Mouse (Mus musculus) liver, embryonic 11.5 days (tissue): ENCODE data around the gene Plekhh3. TPM values are rescaled to one million over a fixed set of nuclear protein-coding genes. Genes with fewer than 3 reads are reported as not detected.

Source experiments
- ATAC-seq: fragments of 200-750 bp; cut with Nextera tagmentation; replicated peaks from 2 replicates; pipeline ENCODE4 v1.8.0; 2017; ENCODE audit warnings: moderate number of reproducible peaks, mild to moderate bottlenecking, moderate TSS enrichment, moderate library complexity; ENCODE audit not compliant: low FRiP score
- DNase-seq: peaks from one replicate; pipeline ENCODE4 v3.0.0-alpha.2; 2017; ENCODE audit warnings: low spot score
- H3K27ac ChIP-seq: fragments of 300-500 bp; sonication (generic); 2 replicates; pipeline ENCODE4 v1.5.1; 2014; ENCODE audit warnings: mild to moderate bottlenecking, low read depth, low read length, control low read depth
- H3K27me3 ChIP-seq: fragments of 300-500 bp; sonication (generic); replicated peaks from 2 replicates; pipeline ENCODE4 v1.6.1; 2014; ENCODE audit warnings: low read length, mixed read lengths; ENCODE audit not compliant: control insufficient read depth, insufficient read depth
- H3K36me3 ChIP-seq: fragments of 300-500 bp; sonication (generic); 2 replicates; pipeline ENCODE4 v1.6.1; 2014; ENCODE audit warnings: mild to moderate bottlenecking, low read length, moderate library complexity, mixed read lengths; ENCODE audit not compliant: control insufficient read depth, insufficient read depth
- H3K4me1 ChIP-seq: fragments of 300-500 bp; sonication (generic); replicated peaks from 2 replicates; pipeline ENCODE4 v1.6.1; 2014; ENCODE audit warnings: low read length, mixed read lengths; ENCODE audit not compliant: control insufficient read depth, insufficient read depth
- H3K4me2 ChIP-seq: fragments of 300-500 bp; sonication (generic); 2 replicates; pipeline ENCODE4 v1.6.1; 2014; ENCODE audit warnings: mild to moderate bottlenecking, control low read depth, moderate library complexity
- H3K4me3 ChIP-seq: fragments of 300-500 bp; sonication (generic); 2 replicates; pipeline ENCODE4 v1.5.1; 2014; ENCODE audit warnings: low read depth, low read length, control low read depth
- H3K9ac ChIP-seq: fragments of 300-500 bp; sonication (generic); 2 replicates; pipeline ENCODE4 v1.6.1; 2014; ENCODE audit warnings: low read depth, low read length, control low read depth
- H3K9me3 ChIP-seq: fragments of 300-500 bp; sonication (generic); 2 replicates; pipeline ENCODE4 v1.6.1; 2016; ENCODE audit warnings: low read length, inconsistent platforms, mixed read lengths; ENCODE audit not compliant: control insufficient read depth
- WGBS: fragments of 180-500 bp; shearing (Covaris S2); extraction: QIAGEN DNeasy Blood & Tissue Kit; methylation state at CpG from one replicate; pipeline ENCODE4 v1.1.7; 2014; 5-methylcytosine and 5-hydroxymethylcytosine counted together
- polyA plus RNA-seq: library from polyadenylated mRNA; unstranded; fragments of >200 nt; fragmentation: Nextera tagmentation; extraction: Ambion mirVana; gene quantifications from 2 replicates; pipeline ENCODE4 v1.2.1, GENCODE M21; 2014

Gene Plekhh3
- polyA plus RNA-seq, 1 experiment from 2014 or later: 3.8 TPM

DNA sequence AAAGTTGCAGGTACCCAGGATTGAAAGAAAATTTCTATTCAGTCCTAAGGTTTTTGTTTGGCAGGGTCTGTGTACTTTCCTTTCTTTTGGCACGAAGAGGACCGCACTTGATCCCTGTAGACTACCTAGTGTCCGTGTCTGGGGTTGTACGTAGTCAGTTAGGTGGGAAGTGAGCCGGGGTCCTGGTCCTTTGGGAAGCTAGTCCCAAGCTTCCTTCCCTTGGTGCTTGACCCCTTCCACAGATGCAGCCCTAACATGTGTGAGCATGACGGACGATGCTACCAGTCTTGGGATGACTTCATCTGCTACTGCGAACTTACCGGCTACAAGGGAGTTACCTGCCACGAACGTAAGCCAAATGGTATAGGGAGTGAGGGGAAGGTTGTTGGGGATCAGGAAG lies 10.8 kb upstream of the Plekhh3 start:
- ATAC-seq (no peak), DNase-seq (no peak)
- Histone ChIP-seq H3K9me3 (no peaks in the 10 kb centered on the region), H3K9ac (no peak overlapping the region), H3K4me1 (no peaks in the 10 kb centered on the region), H3K4me3 (no peak overlapping the region), H3K4me2 (no peak overlapping the region), H3K27me3 (peaks cover 33% of the 10 kb centered on the region), H3K36me3 (no peaks in the 10 kb centered on the region; the same call in 1 of the 2 replicates), H3K27ac (no peak overlapping the region)
- 88% methylated on average over 11 of the region's 11 CpGs for WGBS

DNA sequence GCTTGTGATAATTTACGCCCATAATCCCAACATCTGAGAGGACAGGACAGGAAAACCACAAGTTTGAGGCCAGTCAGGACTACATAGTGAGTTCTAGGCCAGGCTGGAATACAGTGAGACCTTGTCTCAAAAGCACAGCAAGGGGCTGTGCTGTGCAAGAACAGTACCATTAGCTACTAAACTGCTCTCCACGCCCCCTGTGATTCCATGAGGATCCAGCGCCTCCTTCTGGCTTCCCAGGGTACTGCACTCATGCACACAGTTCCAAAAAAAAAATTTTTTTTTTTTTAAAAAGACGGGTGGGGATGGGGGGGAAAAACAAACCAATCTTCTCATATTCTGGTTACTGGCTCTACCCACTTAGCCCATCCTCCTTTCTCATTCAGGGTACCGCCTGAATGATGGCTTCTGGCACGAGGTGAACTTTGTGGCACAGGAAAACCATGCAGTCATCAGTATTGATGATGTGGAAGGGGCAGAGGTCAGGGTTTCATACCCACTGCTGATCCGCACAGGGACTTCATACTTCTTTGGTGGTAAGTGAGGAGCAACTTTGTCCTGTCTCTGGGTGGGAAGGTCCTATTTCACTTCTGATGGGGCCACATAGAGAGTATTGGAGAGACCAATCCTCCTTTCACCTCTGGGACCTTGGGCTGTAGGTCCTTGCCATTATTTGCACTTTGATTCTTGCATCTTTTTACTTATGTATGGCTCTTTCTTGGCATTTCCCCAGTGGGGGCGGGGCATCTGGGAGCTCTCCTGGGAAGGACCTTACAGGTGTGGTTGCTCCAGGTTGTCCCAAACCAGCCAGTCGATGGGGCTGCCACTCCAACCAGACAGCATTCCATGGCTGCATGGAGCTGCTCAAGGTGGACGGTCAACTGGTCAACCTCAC lies 9.9 kb upstream of the Plekhh3 start:
- H3K27ac ChIP-seq: no peak overlapping the region
- no peak overlapping the region for H3K4me3 ChIP-seq
- 33% methylated on average over 10 of the region's 10 CpGs for WGBS
- ATAC-seq (no peak), DNase-seq (no peak)
- no peaks in the 10 kb centered on the region for H3K9me3 ChIP-seq
- peaks cover 4% of the 10 kb centered on the region; the same call in 1 of the 2 replicates for H3K4me1 ChIP-seq
- no peaks in the 10 kb centered on the region for H3K36me3 ChIP-seq
- no peak overlapping the region for H3K4me2 ChIP-seq
- H3K27me3 ChIP-seq: peaks cover 42% of the 10 kb centered on the region
- no peak overlapping the region for H3K9ac ChIP-seq

DNA sequence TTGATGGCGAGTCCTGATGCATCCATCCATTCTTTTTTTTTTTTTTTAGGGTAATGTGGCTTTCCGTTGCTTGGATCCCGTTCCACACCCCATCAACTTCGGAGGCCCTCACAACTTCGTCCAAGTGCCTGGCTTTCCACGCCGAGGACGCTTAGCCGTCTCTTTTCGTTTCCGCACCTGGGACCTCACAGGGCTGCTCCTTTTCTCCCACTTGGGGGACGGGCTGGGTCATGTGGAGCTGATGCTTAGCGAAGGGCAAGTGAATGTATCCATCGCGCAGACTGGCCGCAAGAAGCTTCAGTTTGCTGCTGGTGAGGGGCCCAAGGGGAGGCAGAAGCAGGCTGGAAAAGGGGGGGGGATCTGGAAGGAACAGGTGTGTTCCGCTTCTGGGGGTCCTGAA lies 9.1 kb upstream of the Plekhh3 start:
- H3K27me3 ChIP-seq: peaks cover 50% of the 10 kb centered on the region

DNA sequence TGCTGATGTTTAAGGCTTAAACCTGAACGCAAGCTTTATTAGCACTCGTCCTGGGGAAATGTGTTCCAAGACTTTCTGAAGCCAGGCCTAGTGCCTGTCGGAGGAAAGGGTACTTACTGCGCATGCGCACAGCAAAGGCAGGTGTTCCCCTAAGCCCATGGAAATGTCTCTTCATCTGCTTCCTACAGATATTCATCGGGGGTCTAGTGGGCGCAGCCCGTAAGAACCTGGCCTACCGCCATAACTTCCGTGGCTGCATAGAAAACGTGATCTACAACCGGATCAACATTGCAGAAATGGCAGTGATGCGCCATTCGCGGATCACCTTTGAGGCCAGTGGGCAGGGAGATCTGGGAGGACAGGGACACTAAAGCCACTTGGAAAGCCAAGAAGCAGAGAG lies 8.2 kb upstream of the Plekhh3 start:
- no peak for DNase-seq
- H3K9me3 ChIP-seq: no peaks in the 10 kb centered on the region
- H3K4me3 ChIP-seq: no peak overlapping the region
- WGBS: 83% methylated on average over 15 of the region's 15 CpGs
- peaks cover 6% of the 10 kb centered on the region for H3K4me1 ChIP-seq
- H3K9ac ChIP-seq: no peak overlapping the region
- no peak for ATAC-seq
- H3K4me2 ChIP-seq: no peak overlapping the region
- H3K36me3 ChIP-seq: no peaks in the 10 kb centered on the region
- H3K27ac ChIP-seq: no peak overlapping the region
- peaks cover 60% of the 10 kb centered on the region for H3K27me3 ChIP-seq

More for the DNA sequence above, 9.1 kb upstream of the Plekhh3 start:
- no peaks in the 10 kb centered on the region for H3K36me3 ChIP-seq
- H3K4me2 ChIP-seq: no peak overlapping the region
- H3K9ac ChIP-seq: no peak overlapping the region
- 70% methylated on average over 17 of the region's 17 CpGs for WGBS
- no peak for DNase-seq
- no peaks in the 10 kb centered on the region for H3K9me3 ChIP-seq
- no peak overlapping the region for H3K27ac ChIP-seq
- H3K4me3 ChIP-seq: no peak overlapping the region
- ATAC-seq: no peak
- H3K4me1 ChIP-seq: peaks cover 4% of the 10 kb centered on the region; the same call in 1 of the 2 replicates

DNA sequence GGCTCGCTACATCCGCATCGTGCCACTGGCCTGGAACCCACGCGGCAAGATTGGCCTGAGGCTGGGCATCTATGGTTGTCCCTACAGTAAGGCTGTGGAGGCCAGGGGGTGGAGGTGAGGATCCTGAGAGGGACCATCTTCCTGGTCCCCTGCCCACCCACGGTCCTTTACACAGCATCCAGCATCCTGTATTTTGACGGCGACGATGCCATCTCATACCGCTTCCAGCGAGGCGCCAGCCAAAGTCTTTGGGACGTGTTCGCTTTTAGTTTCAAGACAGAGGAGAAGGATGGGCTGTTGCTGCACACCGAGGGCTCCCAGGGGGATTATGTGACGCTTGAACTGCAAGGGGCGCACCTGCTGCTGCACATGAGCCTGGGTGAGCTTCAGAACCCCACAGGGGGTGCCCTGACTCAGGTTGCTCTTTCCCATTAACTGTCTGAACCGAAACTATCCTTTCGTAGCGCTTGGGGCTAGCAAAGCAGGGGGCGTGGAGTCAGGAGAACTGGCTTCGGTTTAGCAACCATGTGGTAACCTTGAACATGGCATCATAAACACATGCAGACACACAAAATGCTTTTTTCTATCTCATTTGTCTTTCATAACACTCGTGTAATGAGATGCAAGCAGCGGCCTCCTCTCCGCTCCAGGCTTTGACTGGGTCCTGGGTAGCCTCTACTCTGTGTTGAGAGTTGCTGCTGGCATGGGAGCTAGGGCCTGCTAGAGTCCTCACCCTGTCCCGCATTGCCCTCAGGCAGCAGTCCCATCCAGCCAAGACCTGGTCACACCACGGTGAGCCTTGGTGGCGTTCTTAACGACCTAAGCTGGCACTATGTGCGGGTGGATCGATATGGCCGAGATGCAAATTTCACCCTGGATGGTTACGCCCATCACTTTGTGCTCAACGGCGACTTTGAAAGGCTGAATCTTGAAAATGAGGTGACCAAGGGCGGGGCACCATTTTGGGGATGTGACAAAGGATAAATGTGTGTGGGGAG lies 7.2 kb upstream of the Plekhh3 start:
- ATAC-seq (no peak), DNase-seq (no peak)
- no peaks in the 10 kb centered on the region for H3K9me3 ChIP-seq
- H3K4me1 ChIP-seq: peaks cover 15% of the 10 kb centered on the region
- no peak overlapping the region for H3K4me2 ChIP-seq
- 59% methylated on average over 36 of the region's 36 CpGs for WGBS
- no peaks in the 10 kb centered on the region for H3K36me3 ChIP-seq
- peaks cover 66% of the 10 kb centered on the region for H3K27me3 ChIP-seq
- no peak overlapping the region for H3K27ac ChIP-seq
- H3K9ac ChIP-seq: no peak overlapping the region
- no peak overlapping the region for H3K4me3 ChIP-seq

DNA sequence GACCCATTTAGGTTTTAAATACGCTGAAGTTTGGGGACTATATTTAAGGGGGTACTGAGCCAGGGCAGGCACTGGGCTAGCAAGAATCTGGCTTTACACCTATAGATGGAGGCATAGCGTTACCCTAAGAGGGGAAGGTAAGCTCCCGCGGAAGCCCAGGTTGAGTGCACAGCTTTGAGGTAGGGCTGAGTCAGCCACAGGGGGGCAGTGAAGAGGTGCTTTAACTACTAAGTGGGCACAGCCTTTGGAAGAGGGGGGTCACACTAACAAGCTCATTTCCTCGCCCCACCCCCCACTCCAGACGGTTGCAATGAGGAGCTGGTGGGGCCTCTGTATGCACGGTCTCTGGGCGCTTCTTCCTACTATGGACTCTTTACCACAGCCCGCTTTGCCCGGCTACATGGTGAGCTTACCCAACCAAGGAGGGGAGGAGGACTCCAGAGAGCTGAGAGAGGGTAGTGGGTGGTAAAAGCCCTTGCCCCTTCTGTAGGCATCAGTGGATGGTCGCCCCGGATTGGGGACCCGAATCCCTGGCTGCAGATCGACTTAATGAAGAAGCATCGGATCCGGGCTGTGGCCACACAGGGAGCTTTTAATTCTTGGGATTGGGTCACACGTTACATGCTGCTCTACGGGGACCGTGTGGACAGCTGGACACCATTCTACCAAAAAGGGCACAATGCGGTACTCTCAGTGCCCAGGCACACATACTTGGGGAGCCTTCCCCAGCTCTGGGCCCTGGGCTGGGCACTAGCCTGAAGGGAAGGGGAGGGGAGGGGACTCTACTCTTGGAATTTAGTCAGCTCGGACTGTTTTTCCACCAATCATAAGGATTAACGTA lies 6.0 kb upstream of the Plekhh3 start:
- WGBS: 34% methylated on average over 22 of the region's 22 CpGs
- no peaks in the 10 kb centered on the region for H3K9me3 ChIP-seq
- H3K9ac ChIP-seq: no peak overlapping the region
- no peak overlapping the region for H3K4me3 ChIP-seq
- ATAC-seq: no peak
- DNase-seq: no peak
- H3K36me3 ChIP-seq: no peaks in the 10 kb centered on the region
- H3K4me1 ChIP-seq: peaks cover 25% of the 10 kb centered on the region
- peaks cover 71% of the 10 kb centered on the region for H3K27me3 ChIP-seq
- H3K4me2 ChIP-seq: no peak overlapping the region
- H3K27ac ChIP-seq: no peak overlapping the region

DNA sequence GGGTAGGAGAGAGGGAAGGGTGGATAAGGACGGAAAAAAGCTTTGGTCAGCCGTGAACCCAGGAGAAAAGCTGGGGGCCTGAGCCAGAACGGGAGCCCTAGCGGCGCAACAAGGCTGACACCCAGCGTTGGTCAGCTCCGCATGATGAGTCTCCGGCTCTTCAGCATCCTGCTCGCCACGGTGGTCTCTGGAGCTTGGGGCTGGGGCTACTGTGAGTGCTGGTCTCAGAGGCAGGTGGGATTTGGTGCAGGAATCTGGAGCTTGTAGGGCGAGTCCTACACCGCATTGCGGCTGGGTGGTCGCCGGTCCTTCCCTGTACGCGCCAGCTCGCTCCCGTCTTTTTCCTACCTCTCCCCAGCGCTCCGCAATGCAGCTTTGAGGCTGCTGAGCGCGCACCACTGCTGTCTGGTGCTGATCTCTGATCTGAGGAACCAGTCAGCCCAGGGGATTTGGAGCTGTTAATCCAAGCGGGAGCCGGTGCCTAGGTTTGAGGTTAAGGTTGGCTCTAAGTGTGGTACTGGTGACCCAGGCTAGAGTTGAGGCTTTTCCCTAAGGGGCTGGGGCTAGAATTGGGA lies 5.1 kb upstream of the Plekhh3 start:
- Histone ChIP-seq H3K36me3 (no peaks in the 10 kb centered on the region), H3K4me1 (peaks cover 30% of the 10 kb centered on the region), H3K9ac (no peak overlapping the region), H3K27ac (no peak overlapping the region), H3K4me2 (peak overlapping the region; percentile 48), H3K9me3 (no peaks in the 10 kb centered on the region), H3K4me3 (peak overlapping the region; percentile 31), H3K27me3 (peaks cover 76% of the 10 kb centered on the region)
- DNase-seq: no peak
- WGBS: 3% methylated on average over 25 of the region's 25 CpGs
- ATAC-seq: no peak
